In the genomic region with DNA sequence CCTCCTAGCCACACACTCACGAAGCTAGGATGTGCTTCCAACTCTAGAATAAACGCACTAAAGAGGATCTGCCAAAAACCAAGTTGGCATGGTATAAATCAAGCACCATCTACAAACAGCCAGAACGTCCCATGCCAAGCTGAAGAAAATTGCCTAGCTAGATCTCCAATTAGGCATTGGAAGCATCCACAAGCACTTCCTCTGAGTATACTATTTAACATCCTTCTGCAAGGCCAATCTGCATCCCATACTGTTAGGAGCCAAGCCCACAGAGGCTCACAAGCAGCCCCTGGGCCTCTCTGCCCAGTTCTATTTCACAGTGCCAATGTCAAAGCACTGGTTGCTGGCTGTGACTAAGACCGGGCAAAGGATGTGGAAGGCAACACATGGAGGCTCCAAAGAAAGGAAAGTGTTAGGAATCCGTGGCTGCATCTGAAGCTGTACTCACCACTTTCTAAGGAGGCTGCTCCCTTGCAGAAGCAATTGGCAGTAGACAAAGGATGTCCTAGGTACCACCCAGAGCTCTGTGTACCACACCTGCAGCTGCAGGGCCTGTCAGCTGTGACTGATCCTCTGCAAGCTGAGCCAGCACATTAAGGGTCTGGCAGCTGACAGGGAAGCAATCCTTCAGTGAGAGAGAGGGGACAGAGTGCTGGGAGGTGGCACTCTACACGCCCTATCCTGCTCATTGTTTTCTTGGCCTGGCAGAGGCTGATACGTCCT, we compare ENCODE assay signal across 10 mouse cellular contexts.
DNase-seq lines count a peak whose midpoint lies in the region; ATAC-seq lines count a peak whose summit lies in the region.
"Had no signal": no experiment of that assay in that cellular context is flagged by ENCODE, and none has a peak within 500 bp of the region (broad histone marks: within the 10 kb centered on the region; RNA-seq: fewer than 3 reads in every experiment).

No protein-coding gene starts in this region.

- no peak for DNase-seq in frontal cortex, postnatal 25 days (ENCODE audit: low spot score in 2 of 2)
- DNase-seq in Muller cell, postnatal 12 days (ENCODE audit: inconsistent ontology term): peak; percentile 12
- DNase-seq in frontal cortex, postnatal 10 days (ENCODE audit: low spot score in 2 of 2): peak; percentile 22 to 31
- peak; percentile 24 to 42 for DNase-seq in left cerebral cortex, postnatal 14 days (ENCODE audit: low spot score in 2 of 2)
- DNase-seq in adrenal gland, postnatal 4 days (ENCODE audit: low spot score in 2 of 2): no peak
- DNase-seq in lung, postnatal 14 days: no peak
- no peak for DNase-seq in thymus, postnatal 10 days (ENCODE audit: low spot score in 2 of 2)
- DNase-seq: cerebellum, adult 11 months; thymus, adult 18-20 months had no signal

- intact Hi-C loops in left cerebral cortex, postnatal 14 days (cut with DNase I): no loop called here

- peak; percentile 71 for ATAC-seq in frontal cortex, adult (ENCODE audit: low TSS enrichment)

Comparison
In these comparisons a context has a peak if more than half of its experiments do, and no peak if none do; other contexts are left out.
1. DNase-seq: peak in Muller cell, postnatal 12 days (single experiment), frontal cortex, postnatal 10 days (2 of 2) and left cerebral cortex, postnatal 14 days (2 of 2); none in frontal cortex, postnatal 25 days (0 of 2), adrenal gland, postnatal 4 days (0 of 2), lung, postnatal 14 days (single experiment) and thymus, postnatal 10 days (0 of 2).